Mouse (Mus musculus): ENCODE measurements around the gene Tmem223. TPM values are rescaled to one million over a fixed set of nuclear protein-coding genes. Genes with fewer than 3 reads are reported as not detected.

The Tmem223 gene
- polyA plus RNA-seq, 1 experiment from 2014 or later, result 194 TPM

DNA sequence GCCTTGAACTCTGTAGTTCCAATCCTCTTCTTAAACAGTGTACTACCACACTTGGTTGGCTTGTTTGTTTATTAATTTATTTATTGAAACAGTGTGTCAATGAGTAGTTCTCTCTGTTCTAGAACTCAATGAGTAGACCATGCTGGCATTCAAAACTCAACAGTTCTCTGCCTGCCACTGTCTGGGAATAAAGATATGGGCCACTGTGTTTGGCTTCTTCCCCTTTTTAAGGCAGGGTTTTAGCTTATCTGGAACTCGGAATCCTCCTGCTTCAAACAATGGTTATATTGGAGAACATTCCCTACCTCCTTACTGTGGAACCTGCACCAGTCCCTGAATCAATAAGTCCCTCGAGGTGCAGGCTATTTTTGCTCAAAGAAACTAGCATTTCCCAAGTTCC is 11.9 kb upstream of the Tmem223 start:
- Histone ChIP-seq H3K9me3 (ENCODE audit: control insufficient read depth, low read length) (no peaks in the 10 kb centered on the region), H3K4me1 (replicated peaks; ENCODE audit: control insufficient read depth, insufficient read depth, low read length) (peaks cover 4% of the 10 kb centered on the region), H3K27ac (ENCODE audit: low read depth, low read length) (no peak overlapping the region), H3K9ac (ENCODE audit: low read depth, low read length) (no peak overlapping the region), H3K27me3 (ENCODE audit: control insufficient read depth, insufficient read depth, low read length) (no peaks in the 10 kb centered on the region), H3K36me3 (ENCODE audit: control insufficient read depth, insufficient read depth, low read length) (peaks cover 11% of the 10 kb centered on the region), H3K4me3 (ENCODE audit: low read depth, low read length) (no peak overlapping the region), H3K4me2 (replicated peaks; ENCODE audit: low read depth, low read length) (no peak overlapping the region)
- ATAC-seq (ENCODE audit: low FRiP score) (no peak), DNase-seq (ENCODE audit: low spot score) (no peak)
- 93% methylated on average over 2 of the region's 2 CpGs for WGBS

DNA sequence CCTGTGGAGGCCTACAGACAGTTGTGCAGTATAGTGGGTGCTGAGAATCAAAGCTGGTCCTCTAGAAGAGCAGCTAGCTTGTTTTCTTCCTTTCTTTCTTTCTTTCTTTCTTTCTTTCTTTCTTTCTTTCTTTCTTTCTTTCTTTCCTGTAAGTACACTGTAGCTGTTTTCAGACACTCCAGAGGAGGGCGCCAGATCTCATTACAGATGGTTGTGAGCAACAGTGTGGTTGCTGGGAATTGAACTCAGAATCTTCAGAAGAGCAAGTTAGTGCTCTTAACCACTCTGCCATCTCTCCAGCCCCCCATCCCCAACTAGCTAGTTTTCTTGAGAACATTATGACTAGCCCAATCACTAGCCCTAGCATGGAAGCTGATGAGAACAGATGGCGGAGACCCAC is 10.0 kb upstream of the Tmem223 start:
- Histone ChIP-seq H3K9ac (ENCODE audit: low read depth, low read length) (no peak overlapping the region), H3K36me3 (ENCODE audit: control insufficient read depth, insufficient read depth, low read length) (peaks cover 21% of the 10 kb centered on the region), H3K4me3 (ENCODE audit: low read depth, low read length) (no peak overlapping the region), H3K4me1 (replicated peaks; ENCODE audit: control insufficient read depth, insufficient read depth, low read length) (peaks cover 4% of the 10 kb centered on the region), H3K4me2 (replicated peaks; ENCODE audit: low read depth, low read length) (no peak overlapping the region), H3K27ac (ENCODE audit: low read depth, low read length) (no peak overlapping the region), H3K9me3 (ENCODE audit: control insufficient read depth, low read length) (no peaks in the 10 kb centered on the region), H3K27me3 (ENCODE audit: control insufficient read depth, insufficient read depth, low read length) (no peaks in the 10 kb centered on the region)
- ATAC-seq (ENCODE audit: low FRiP score) (no peak), DNase-seq (ENCODE audit: low spot score) (no peak)
- 93% methylated on average over 2 of the region's 2 CpGs for WGBS

DNA sequence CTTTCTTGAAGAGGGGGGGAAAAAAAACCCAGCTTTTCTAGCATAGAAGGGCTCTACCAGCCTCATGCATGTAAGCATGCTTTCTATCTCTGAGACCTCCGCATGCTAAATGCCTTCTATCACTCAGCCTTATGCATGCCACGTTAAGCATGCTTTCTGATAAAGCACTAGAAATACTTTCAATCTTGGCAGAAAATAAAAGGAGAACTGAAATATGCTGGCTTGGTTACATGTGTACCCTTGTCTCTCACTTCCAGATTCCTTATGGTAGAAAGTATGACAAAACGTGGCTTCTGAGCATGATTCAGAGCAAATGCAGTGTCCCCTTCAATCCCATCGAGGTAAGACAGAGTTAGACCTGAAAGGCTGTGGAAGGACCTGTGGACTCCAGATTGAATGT is 7.5 kb upstream of the Tmem223 start:
- H3K9me3 ChIP-seq (ENCODE audit: control insufficient read depth, low read length), result no peaks in the 10 kb centered on the region
- WGBS, result 95% methylated on average over 4 of the region's 4 CpGs
- DNase-seq (ENCODE audit: low spot score) (no peak), ATAC-seq (ENCODE audit: low FRiP score) (no peak)
- H3K9ac ChIP-seq (ENCODE audit: low read depth, low read length), result no peak overlapping the region
- peaks cover under 1% of the 10 kb centered on the region for H3K4me1 ChIP-seq (replicated peaks; ENCODE audit: control insufficient read depth, insufficient read depth, low read length)
- H3K4me3 ChIP-seq (ENCODE audit: low read depth, low read length), result no peak overlapping the region
- H3K27ac ChIP-seq (ENCODE audit: low read depth, low read length), result no peak overlapping the region
- no peaks in the 10 kb centered on the region for H3K27me3 ChIP-seq (ENCODE audit: control insufficient read depth, insufficient read depth, low read length)
- peaks cover 35% of the 10 kb centered on the region for H3K36me3 ChIP-seq (ENCODE audit: control insufficient read depth, insufficient read depth, low read length)
- no peak overlapping the region for H3K4me2 ChIP-seq (replicated peaks; ENCODE audit: low read depth, low read length)

DNA sequence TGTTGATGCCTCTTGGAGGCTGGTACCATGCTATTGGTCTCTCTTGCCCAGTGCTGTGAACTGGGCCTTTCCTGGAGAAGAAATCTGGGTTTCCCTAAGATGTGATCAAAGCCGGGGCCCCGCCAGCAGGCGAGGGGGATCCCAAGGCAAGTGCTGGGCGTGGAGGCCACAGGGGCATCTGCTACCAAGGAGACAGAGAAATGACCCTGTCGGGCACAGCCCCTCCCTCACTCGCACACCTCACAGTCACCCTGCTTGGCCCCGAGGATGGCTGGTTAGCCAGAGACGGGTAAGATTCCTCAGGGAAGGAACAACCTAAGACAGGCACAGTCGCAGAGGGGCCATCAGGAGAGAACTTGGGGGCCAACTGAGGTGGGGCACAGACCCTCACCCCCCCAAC is 5.2 kb upstream of the Tmem223 start:
- WGBS, result 95% methylated on average over 9 of the region's 9 CpGs
- ATAC-seq (ENCODE audit: low FRiP score), result no peak
- H3K36me3 ChIP-seq (ENCODE audit: control insufficient read depth, insufficient read depth, low read length), result peaks cover 42% of the 10 kb centered on the region
- no peak overlapping the region for H3K9ac ChIP-seq (ENCODE audit: low read depth, low read length)
- no peak for DNase-seq (ENCODE audit: low spot score)
- H3K27ac ChIP-seq (ENCODE audit: low read depth, low read length), result no peak overlapping the region
- no peak overlapping the region for H3K4me2 ChIP-seq (replicated peaks; ENCODE audit: low read depth, low read length)
- H3K27me3 ChIP-seq (ENCODE audit: control insufficient read depth, insufficient read depth, low read length), result no peaks in the 10 kb centered on the region
- H3K4me1 ChIP-seq (replicated peaks; ENCODE audit: control insufficient read depth, insufficient read depth, low read length), result no peaks in the 10 kb centered on the region
- no peak overlapping the region for H3K4me3 ChIP-seq (ENCODE audit: low read depth, low read length)
- H3K9me3 ChIP-seq (ENCODE audit: control insufficient read depth, low read length), result no peaks in the 10 kb centered on the region

DNA sequence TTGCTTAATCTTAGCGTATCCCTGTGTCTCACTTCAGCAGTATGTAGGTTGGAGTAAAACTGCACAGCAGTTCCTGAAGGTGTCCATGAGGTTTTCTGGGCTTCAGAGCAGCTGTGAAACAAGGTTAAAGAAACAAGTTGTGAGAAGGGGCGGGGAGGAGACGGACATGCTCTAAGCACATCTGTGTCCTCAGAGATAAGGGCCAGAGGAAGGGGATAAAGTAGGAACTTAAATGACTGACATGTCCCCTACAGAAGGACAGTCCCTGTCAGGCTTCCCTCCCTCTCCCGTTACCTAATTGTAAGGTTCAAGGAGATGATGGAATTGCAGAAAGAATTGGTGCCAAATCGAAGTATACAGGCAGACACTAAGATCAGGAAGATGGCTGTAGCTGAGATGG is 2.2 kb downstream of the Tmem223 start:
- H3K36me3 ChIP-seq (ENCODE audit: control insufficient read depth, insufficient read depth, low read length), result peaks cover 10% of the 10 kb centered on the region
- H3K4me3 ChIP-seq (ENCODE audit: low read depth, low read length), result peak overlapping the region; percentile 73; the same call in 1 of the 2 replicates
- no peak overlapping the region for H3K4me2 ChIP-seq (replicated peaks; ENCODE audit: low read depth, low read length)
- no peak for DNase-seq (ENCODE audit: low spot score)
- peaks cover 10% of the 10 kb centered on the region for H3K4me1 ChIP-seq (replicated peaks; ENCODE audit: control insufficient read depth, insufficient read depth, low read length)
- 0 out of 2 replicates have a peak overlapping the region, but pooled peaks have one; percentile 25 for H3K9ac ChIP-seq (ENCODE audit: low read depth, low read length)
- no peak overlapping the region; the same call in 1 of the 2 replicates for H3K27ac ChIP-seq (ENCODE audit: low read depth, low read length)
- no peak for ATAC-seq (ENCODE audit: low FRiP score)
- H3K27me3 ChIP-seq (ENCODE audit: control insufficient read depth, insufficient read depth, low read length), result no peaks in the 10 kb centered on the region
- 91% methylated on average over 5 of the region's 5 CpGs for whole genome bisulfite sequencing
- no peaks in the 10 kb centered on the region for H3K9me3 ChIP-seq (ENCODE audit: control insufficient read depth, low read length)

DNA sequence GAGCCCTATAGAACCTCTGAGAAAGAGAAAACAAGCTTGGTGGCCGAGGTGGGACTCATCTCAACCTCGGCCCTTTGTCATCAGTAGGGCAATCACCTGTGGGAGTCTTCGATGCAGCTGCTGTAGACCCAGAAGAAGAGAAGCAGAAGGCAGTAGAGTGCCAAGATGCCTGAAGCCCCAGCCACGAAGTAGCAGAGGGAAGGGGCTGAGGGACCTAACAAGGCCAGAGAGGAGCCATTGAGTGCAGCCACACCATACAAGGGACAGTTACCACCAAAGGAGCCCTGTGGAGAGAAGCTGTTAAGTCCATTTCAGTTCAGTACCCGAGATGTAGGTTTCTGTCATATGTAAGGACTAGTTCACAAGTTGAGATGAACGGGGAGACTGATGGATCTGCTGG is 2.6 kb downstream of the Tmem223 start:
- peak; percentile 19 for DNase-seq (ENCODE audit: low spot score)

DNA sequence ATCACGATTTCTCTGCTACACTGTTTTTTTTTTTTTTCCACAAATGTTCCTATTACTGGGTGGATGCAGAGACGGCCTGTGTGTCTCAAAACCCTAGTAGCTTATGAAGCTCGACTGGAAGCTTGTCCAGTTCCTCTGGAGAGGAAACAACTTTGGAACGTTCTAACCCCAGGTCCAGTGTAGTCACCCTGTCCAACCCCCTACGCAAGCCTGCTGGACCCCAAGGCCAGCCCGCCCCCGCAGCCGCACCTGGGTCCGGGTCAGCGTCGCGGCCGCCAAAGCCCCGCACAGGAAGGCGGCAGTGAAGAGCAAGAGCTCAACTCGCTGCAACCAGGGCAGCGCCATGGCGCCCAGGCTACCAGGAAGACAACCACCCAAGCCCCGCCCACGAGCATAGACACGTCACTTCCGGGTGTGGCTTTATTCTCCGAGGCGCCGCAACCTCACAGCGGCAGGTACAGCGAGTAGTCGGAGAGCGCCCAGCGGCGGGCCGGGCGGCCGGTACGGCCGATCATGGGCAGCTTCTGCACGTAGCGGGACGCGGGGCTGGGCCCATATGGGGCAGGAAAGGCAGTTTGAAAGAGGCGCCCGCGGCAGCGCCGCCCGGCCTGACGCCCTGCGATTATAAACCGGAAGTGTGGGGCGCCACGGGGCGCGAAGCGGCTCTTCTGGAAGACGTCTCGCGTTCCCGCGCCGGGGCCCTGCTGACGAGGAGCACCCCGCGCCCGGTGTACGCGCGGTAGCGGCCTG is 3.5 kb downstream of the Tmem223 start, which contains the start of gene Tmem179b:
Tmem179b (minus strand) TSS at position 382 of the 750 bp plus-strand sequence.
- WGBS, result under 1% methylated on average over 62 of the region's 68 CpGs

More for the DNA sequence above, 2.6 kb downstream of the Tmem223 start:
- H3K4me2 ChIP-seq (replicated peaks; ENCODE audit: low read depth, low read length), result peak overlapping the region; percentile 97
- H3K27ac ChIP-seq (ENCODE audit: low read depth, low read length), result 0 out of 2 replicates have a peak overlapping the region, but pooled peaks have one; percentile 30
- H3K27me3 ChIP-seq (ENCODE audit: control insufficient read depth, insufficient read depth, low read length), result no peaks in the 10 kb centered on the region
- H3K4me1 ChIP-seq (replicated peaks; ENCODE audit: control insufficient read depth, insufficient read depth, low read length), result peaks cover 10% of the 10 kb centered on the region
- H3K36me3 ChIP-seq (ENCODE audit: control insufficient read depth, insufficient read depth, low read length), result peaks cover 6% of the 10 kb centered on the region
- ATAC-seq (ENCODE audit: low FRiP score), result no peak
- no peaks in the 10 kb centered on the region for H3K9me3 ChIP-seq (ENCODE audit: control insufficient read depth, low read length)
- H3K9ac ChIP-seq (ENCODE audit: low read depth, low read length), result peak overlapping the region; percentile 25; the same call in 1 of the 2 replicates
- peak overlapping the region; percentile 73 for H3K4me3 ChIP-seq (ENCODE audit: low read depth, low read length)
- 67% methylated on average over 6 of the region's 6 CpGs for WGBS

DNA sequence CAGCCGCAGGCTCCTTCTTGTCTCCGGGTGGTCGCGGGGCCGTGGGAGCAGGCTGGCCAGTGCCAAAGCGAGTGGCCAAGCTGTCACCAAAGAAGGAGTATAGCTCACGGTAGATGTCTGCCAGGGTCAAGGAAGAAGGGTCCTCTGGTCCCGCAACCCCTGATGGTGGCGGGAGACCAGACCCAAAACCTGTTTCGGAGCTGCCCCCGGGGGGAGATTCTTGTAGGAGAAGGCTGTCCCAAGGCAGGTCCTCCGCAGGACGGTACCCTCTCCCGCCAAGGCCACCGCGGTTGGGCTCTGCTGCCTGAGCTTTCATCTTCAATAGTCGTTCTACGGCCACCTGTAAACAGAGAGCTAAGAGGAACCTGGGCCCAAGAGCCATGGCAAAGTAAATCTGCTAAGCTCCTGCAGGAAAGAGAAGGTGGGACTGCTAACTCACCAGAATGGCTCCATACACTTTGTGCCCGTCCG is 4.2 kb downstream of the Tmem223 start:
- Histone ChIP-seq H3K9ac (ENCODE audit: low read depth, low read length) (peak overlapping the region; percentile 91), H3K9me3 (ENCODE audit: control insufficient read depth, low read length) (no peaks in the 10 kb centered on the region), H3K4me1 (replicated peaks; ENCODE audit: control insufficient read depth, insufficient read depth, low read length) (peaks cover 10% of the 10 kb centered on the region), H3K36me3 (ENCODE audit: control insufficient read depth, insufficient read depth, low read length) (no peaks in the 10 kb centered on the region; the same call in 1 of the 2 replicates), H3K27ac (ENCODE audit: low read depth, low read length) (peak overlapping the region; percentile 98), H3K4me3 (ENCODE audit: low read depth, low read length) (peak overlapping the region; percentile 73), H3K27me3 (ENCODE audit: control insufficient read depth, insufficient read depth, low read length) (no peaks in the 10 kb centered on the region), H3K4me2 (replicated peaks; ENCODE audit: low read depth, low read length) (peak overlapping the region; percentile 97)
- WGBS, result 5% methylated on average over 20 of the region's 20 CpGs
- peak; percentile 48 for ATAC-seq (ENCODE audit: low FRiP score)
- peak; percentile 34 for DNase-seq (ENCODE audit: low spot score)

More for the DNA sequence above, 3.5 kb downstream of the Tmem223 start, which contains the start of gene Tmem179b:
- Histone ChIP-seq H3K27me3 (ENCODE audit: control insufficient read depth, insufficient read depth, low read length) (no peaks in the 10 kb centered on the region), H3K4me3 (ENCODE audit: low read depth, low read length) (peak within 1 kb of the TSS; percentile 73), H3K9me3 (ENCODE audit: control insufficient read depth, low read length) (no peaks in the 10 kb centered on the region), H3K9ac (ENCODE audit: low read depth, low read length) (peak within 1 kb of the TSS; percentile 91), H3K4me1 (replicated peaks; ENCODE audit: control insufficient read depth, insufficient read depth, low read length) (peaks cover 10% of the 10 kb centered on the region), H3K4me2 (replicated peaks; ENCODE audit: low read depth, low read length) (peak within 1 kb of the TSS; percentile 97), H3K27ac (ENCODE audit: low read depth, low read length) (peak within 1 kb of the TSS; percentile 98), H3K36me3 (ENCODE audit: control insufficient read depth, insufficient read depth, low read length) (peaks cover 2% of the 10 kb centered on the region)
- DNase-seq (ENCODE audit: low spot score) (peak; percentile 98), ATAC-seq (ENCODE audit: low FRiP score) (peak; percentile 95)
